Mouse (Mus musculus): ENCODE data around the gene Tgfb2. TPM values are rescaled to one million over a fixed set of nuclear protein-coding genes. Genes with fewer than 3 reads are reported as not detected.

The Tgfb2 gene
- polyA plus RNA-seq, 1 experiment from 2014 or later: 21.5 TPM

GRCm38 (mm10) chr1:186696231-186696630 lies 9.6 kb downstream of the Tgfb2 start:
- no peak for DNase-seq (ENCODE audit: low spot score)
- peaks cover 14% of the 10 kb centered on the region for H3K4me1 ChIP-seq (replicated peaks; ENCODE audit: control insufficient read depth, insufficient read depth, low read length)
- ATAC-seq (replicated peaks; ENCODE audit: low FRiP score, low TSS enrichment, low read depth): no peak
- H3K27me3 ChIP-seq (replicated peaks; ENCODE audit: control insufficient read depth, insufficient read depth, low read length): no peaks in the 10 kb centered on the region
- H3K9ac ChIP-seq (ENCODE audit: low read length): no peak overlapping the region
- no peak overlapping the region for H3K4me2 ChIP-seq (ENCODE audit: low read length)
- no peaks in the 10 kb centered on the region for H3K9me3 ChIP-seq (ENCODE audit: control insufficient read depth, low read length)
- 0 out of 2 replicates have a peak overlapping the region, but pooled peaks have one; percentile 51 for H3K27ac ChIP-seq (ENCODE audit: low read depth)
- no peaks in the 10 kb centered on the region for H3K36me3 ChIP-seq (ENCODE audit: control insufficient read depth, insufficient read depth, low read length)
- WGBS: 87% methylated on average over 9 of the region's 9 CpGs
- H3K4me3 ChIP-seq (ENCODE audit: low read depth, low read length): no peak overlapping the region

- no peaks in the 10 kb centered on the region for H3K27me3 ChIP-seq (replicated peaks; ENCODE audit: control insufficient read depth, insufficient read depth, low read length)
- no peaks in the 10 kb centered on the region for H3K36me3 ChIP-seq (ENCODE audit: control insufficient read depth, insufficient read depth, low read length)
- H3K9ac ChIP-seq (ENCODE audit: low read length): no peak overlapping the region
- peak overlapping the region; percentile 51 for H3K27ac ChIP-seq (ENCODE audit: low read depth)
- H3K4me1 ChIP-seq (replicated peaks; ENCODE audit: control insufficient read depth, insufficient read depth, low read length): peaks cover 11% of the 10 kb centered on the region; the same call in 1 of the 2 replicates
- H3K9me3 ChIP-seq (ENCODE audit: control insufficient read depth, low read length): no peaks in the 10 kb centered on the region
- no peak for DNase-seq (ENCODE audit: low spot score)
- 39% methylated on average over 4 of the region's 4 CpGs for WGBS
- H3K4me2 ChIP-seq (ENCODE audit: low read length): no peak overlapping the region
- ATAC-seq (replicated peaks; ENCODE audit: low FRiP score, low TSS enrichment, low read depth): no peak
- H3K4me3 ChIP-seq (ENCODE audit: low read depth, low read length): no peak overlapping the region
These were observed 10.4 kb downstream of the Tgfb2 start for GRCm38 (mm10) chr1:186695361-186695760.

GRCm38 (mm10) chr1:186692370-186692769 lies 13.4 kb downstream of the Tgfb2 start:
- Histone ChIP-seq H3K4me2 (ENCODE audit: low read length) (no peak overlapping the region), H3K4me1 (replicated peaks; ENCODE audit: control insufficient read depth, insufficient read depth, low read length) (peaks cover 11% of the 10 kb centered on the region; the same call in 1 of the 2 replicates)
- WGBS: 80% methylated on average over 4 of the region's 4 CpGs

GRCm38 (mm10) chr1:186691708-186692107 lies 14.1 kb downstream of the Tgfb2 start:
- 85% methylated on average over 9 of the region's 9 CpGs for WGBS
- ATAC-seq (replicated peaks; ENCODE audit: low FRiP score, low TSS enrichment, low read depth) (no peak), DNase-seq (ENCODE audit: low spot score) (no peak)

More at GRCm38 (mm10) chr1:186692370-186692769, 13.4 kb downstream of the Tgfb2 start:
- H3K9ac ChIP-seq (ENCODE audit: low read length): no peak overlapping the region
- no peak overlapping the region for H3K4me3 ChIP-seq (ENCODE audit: low read depth, low read length)
- H3K27ac ChIP-seq (ENCODE audit: low read depth): no peak overlapping the region
- ATAC-seq (replicated peaks; ENCODE audit: low FRiP score, low TSS enrichment, low read depth) (no peak), DNase-seq (ENCODE audit: low spot score) (no peak)
- H3K27me3 ChIP-seq (replicated peaks; ENCODE audit: control insufficient read depth, insufficient read depth, low read length): no peaks in the 10 kb centered on the region
- no peaks in the 10 kb centered on the region for H3K36me3 ChIP-seq (ENCODE audit: control insufficient read depth, insufficient read depth, low read length)
- no peaks in the 10 kb centered on the region for H3K9me3 ChIP-seq (ENCODE audit: control insufficient read depth, low read length)

GRCm38 (mm10) chr1:186684041-186684440 lies 21.7 kb downstream of the Tgfb2 start:
- H3K36me3 ChIP-seq (ENCODE audit: control insufficient read depth, insufficient read depth, low read length): no peaks in the 10 kb centered on the region
- H3K4me3 ChIP-seq (ENCODE audit: low read depth, low read length): no peak overlapping the region
- no peaks in the 10 kb centered on the region for H3K4me1 ChIP-seq (replicated peaks; ENCODE audit: control insufficient read depth, insufficient read depth, low read length)
- no peak overlapping the region for H3K4me2 ChIP-seq (ENCODE audit: low read length)
- DNase-seq (ENCODE audit: low spot score): no peak
- ATAC-seq (replicated peaks; ENCODE audit: low FRiP score, low TSS enrichment, low read depth): no peak
- 71% methylated on average over 3 of the region's 3 CpGs for WGBS
- no peaks in the 10 kb centered on the region for H3K27me3 ChIP-seq (replicated peaks; ENCODE audit: control insufficient read depth, insufficient read depth, low read length)
- no peaks in the 10 kb centered on the region for H3K9me3 ChIP-seq (ENCODE audit: control insufficient read depth, low read length)
- no peak overlapping the region for H3K9ac ChIP-seq (ENCODE audit: low read length)
- H3K27ac ChIP-seq (ENCODE audit: low read depth): no peak overlapping the region

More at GRCm38 (mm10) chr1:186691708-186692107, 14.1 kb downstream of the Tgfb2 start:
- H3K4me1 ChIP-seq (replicated peaks; ENCODE audit: control insufficient read depth, insufficient read depth, low read length): peaks cover 11% of the 10 kb centered on the region; the same call in 1 of the 2 replicates
- H3K9ac ChIP-seq (ENCODE audit: low read length): no peak overlapping the region
- no peaks in the 10 kb centered on the region for H3K9me3 ChIP-seq (ENCODE audit: control insufficient read depth, low read length)
- no peaks in the 10 kb centered on the region for H3K36me3 ChIP-seq (ENCODE audit: control insufficient read depth, insufficient read depth, low read length)
- H3K4me2 ChIP-seq (ENCODE audit: low read length): no peak overlapping the region
- H3K4me3 ChIP-seq (ENCODE audit: low read depth, low read length): no peak overlapping the region
- H3K27me3 ChIP-seq (replicated peaks; ENCODE audit: control insufficient read depth, insufficient read depth, low read length): no peaks in the 10 kb centered on the region
- H3K27ac ChIP-seq (ENCODE audit: low read depth): no peak overlapping the region

- Histone ChIP-seq H3K9ac (ENCODE audit: low read length) (no peak overlapping the region), H3K27ac (ENCODE audit: low read depth) (no peak overlapping the region), H3K4me3 (ENCODE audit: low read depth, low read length) (no peak overlapping the region), H3K4me2 (ENCODE audit: low read length) (no peak overlapping the region), H3K9me3 (ENCODE audit: control insufficient read depth, low read length) (no peaks in the 10 kb centered on the region), H3K4me1 (replicated peaks; ENCODE audit: control insufficient read depth, insufficient read depth, low read length) (no peaks in the 10 kb centered on the region), H3K36me3 (ENCODE audit: control insufficient read depth, insufficient read depth, low read length) (no peaks in the 10 kb centered on the region), H3K27me3 (replicated peaks; ENCODE audit: control insufficient read depth, insufficient read depth, low read length) (no peaks in the 10 kb centered on the region)
- DNase-seq (ENCODE audit: low spot score): no peak
- ATAC-seq (replicated peaks; ENCODE audit: low FRiP score, low TSS enrichment, low read depth): no peak
- WGBS: 59% methylated on average over 7 of the region's 7 CpGs
These were observed 23.2 kb downstream of the Tgfb2 start for GRCm38 (mm10) chr1:186682606-186683005.

GRCm38 (mm10) chr1:186677614-186678013 lies 28.2 kb downstream of the Tgfb2 start:
- 80% methylated on average over 12 of the region's 12 CpGs for WGBS
- Histone ChIP-seq H3K4me3 (ENCODE audit: low read depth, low read length) (no peak overlapping the region), H3K9me3 (ENCODE audit: control insufficient read depth, low read length) (no peaks in the 10 kb centered on the region), H3K27ac (ENCODE audit: low read depth) (no peak overlapping the region), H3K4me2 (ENCODE audit: low read length) (no peak overlapping the region), H3K36me3 (ENCODE audit: control insufficient read depth, insufficient read depth, low read length) (no peaks in the 10 kb centered on the region), H3K4me1 (replicated peaks; ENCODE audit: control insufficient read depth, insufficient read depth, low read length) (no peaks in the 10 kb centered on the region), H3K9ac (ENCODE audit: low read length) (no peak overlapping the region), H3K27me3 (replicated peaks; ENCODE audit: control insufficient read depth, insufficient read depth, low read length) (no peaks in the 10 kb centered on the region)
- ATAC-seq (replicated peaks; ENCODE audit: low FRiP score, low TSS enrichment, low read depth) (no peak), DNase-seq (ENCODE audit: low spot score) (no peak)

- no peaks in the 10 kb centered on the region for H3K9me3 ChIP-seq (ENCODE audit: control insufficient read depth, low read length)
- no peaks in the 10 kb centered on the region for H3K27me3 ChIP-seq (replicated peaks; ENCODE audit: control insufficient read depth, insufficient read depth, low read length)
- WGBS: 69% methylated on average over 5 of the region's 5 CpGs
- DNase-seq (ENCODE audit: low spot score) (no peak), ATAC-seq (replicated peaks; ENCODE audit: low FRiP score, low TSS enrichment, low read depth) (no peak)
- H3K36me3 ChIP-seq (ENCODE audit: control insufficient read depth, insufficient read depth, low read length): no peaks in the 10 kb centered on the region
- no peak overlapping the region for H3K4me2 ChIP-seq (ENCODE audit: low read length)
- no peak overlapping the region for H3K27ac ChIP-seq (ENCODE audit: low read depth)
- no peaks in the 10 kb centered on the region for H3K4me1 ChIP-seq (replicated peaks; ENCODE audit: control insufficient read depth, insufficient read depth, low read length)
- no peak overlapping the region for H3K9ac ChIP-seq (ENCODE audit: low read length)
- no peak overlapping the region for H3K4me3 ChIP-seq (ENCODE audit: low read depth, low read length)
These were observed 29.6 kb downstream of the Tgfb2 start for GRCm38 (mm10) chr1:186676199-186676598.

GRCm38 (mm10) chr1:186675263-186675662 lies 30.5 kb downstream of the Tgfb2 start:
- H3K9ac ChIP-seq (ENCODE audit: low read length): no peak overlapping the region
- WGBS: 83% methylated on average over 6 of the region's 6 CpGs
- ATAC-seq (replicated peaks; ENCODE audit: low FRiP score, low TSS enrichment, low read depth) (no peak), DNase-seq (ENCODE audit: low spot score) (no peak)
- no peaks in the 10 kb centered on the region for H3K9me3 ChIP-seq (ENCODE audit: control insufficient read depth, low read length)
- no peaks in the 10 kb centered on the region for H3K36me3 ChIP-seq (ENCODE audit: control insufficient read depth, insufficient read depth, low read length)
- H3K4me1 ChIP-seq (replicated peaks; ENCODE audit: control insufficient read depth, insufficient read depth, low read length): no peaks in the 10 kb centered on the region
- no peak overlapping the region for H3K27ac ChIP-seq (ENCODE audit: low read depth)
- no peak overlapping the region for H3K4me3 ChIP-seq (ENCODE audit: low read depth, low read length)
- no peaks in the 10 kb centered on the region for H3K27me3 ChIP-seq (replicated peaks; ENCODE audit: control insufficient read depth, insufficient read depth, low read length)
- no peak overlapping the region for H3K4me2 ChIP-seq (ENCODE audit: low read length)
